Mouse (Mus musculus) ovary, adult 18-20 months (tissue): ENCODE measurements at regions not wholly inside any gene's neighbourhood (a gene's known extent, or its start where the extent isn't known, plus 50 kb on each side); places are given as distances from the start of the nearest gene placed in this dataset.

Source experiments
- DNase-seq: peaks from one replicate; pipeline ENCODE4 v3.0.0; 2022; ENCODE audit warnings: low spot score, mixed read lengths

- DNase-seq, result no peak
Observed at GRCm38 (mm10) chr9:89858005-89858404, 51.7 kb upstream of the Rasgrf1 start.

GRCm38 (mm10) chr9:89850491-89851282 is 59.0 kb upstream of the Rasgrf1 start:
- DNase-seq, result no peak

GRCm38 (mm10) chr9:89849947-89850346 is 59.8 kb upstream of the Rasgrf1 start:
- no peak for DNase-seq

GRCm38 (mm10) chr9:89848571-89848970 is 61.1 kb upstream of the Rasgrf1 start:
- DNase-seq, result no peak

DNA sequence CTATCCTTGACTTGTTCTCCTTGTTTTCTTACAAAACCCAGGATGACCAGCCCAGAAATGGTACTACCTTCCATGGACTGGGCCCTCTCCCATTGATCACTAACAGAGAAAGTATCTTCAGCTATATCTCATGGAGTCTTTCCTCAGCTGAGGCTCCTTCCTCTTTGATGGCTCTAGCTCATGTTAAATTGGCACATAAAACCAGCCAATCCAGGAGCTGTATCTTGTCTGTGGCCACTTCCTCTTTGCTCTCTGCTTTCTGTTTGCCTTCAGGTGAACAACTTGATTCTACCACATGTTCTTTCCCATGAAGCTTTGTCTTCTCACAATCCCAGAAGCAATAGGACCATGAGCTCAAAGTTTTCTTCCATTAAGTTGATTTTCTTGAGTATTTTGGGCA is 62.7 kb upstream of the Rasgrf1 start:
- DNase-seq, result no peak

GRCm38 (mm10) chr9:89842776-89843089 is 67.0 kb upstream of the Rasgrf1 start:
- DNase-seq, result no peak

GRCm38 (mm10) chr9:89841866-89842775 is 67.6 kb upstream of the Rasgrf1 start:
- DNase-seq, result peak; percentile 13

- no peak for DNase-seq
Observed at GRCm38 (mm10) chr9:89841371-89841770, 68.3 kb upstream of the Rasgrf1 start.

DNA sequence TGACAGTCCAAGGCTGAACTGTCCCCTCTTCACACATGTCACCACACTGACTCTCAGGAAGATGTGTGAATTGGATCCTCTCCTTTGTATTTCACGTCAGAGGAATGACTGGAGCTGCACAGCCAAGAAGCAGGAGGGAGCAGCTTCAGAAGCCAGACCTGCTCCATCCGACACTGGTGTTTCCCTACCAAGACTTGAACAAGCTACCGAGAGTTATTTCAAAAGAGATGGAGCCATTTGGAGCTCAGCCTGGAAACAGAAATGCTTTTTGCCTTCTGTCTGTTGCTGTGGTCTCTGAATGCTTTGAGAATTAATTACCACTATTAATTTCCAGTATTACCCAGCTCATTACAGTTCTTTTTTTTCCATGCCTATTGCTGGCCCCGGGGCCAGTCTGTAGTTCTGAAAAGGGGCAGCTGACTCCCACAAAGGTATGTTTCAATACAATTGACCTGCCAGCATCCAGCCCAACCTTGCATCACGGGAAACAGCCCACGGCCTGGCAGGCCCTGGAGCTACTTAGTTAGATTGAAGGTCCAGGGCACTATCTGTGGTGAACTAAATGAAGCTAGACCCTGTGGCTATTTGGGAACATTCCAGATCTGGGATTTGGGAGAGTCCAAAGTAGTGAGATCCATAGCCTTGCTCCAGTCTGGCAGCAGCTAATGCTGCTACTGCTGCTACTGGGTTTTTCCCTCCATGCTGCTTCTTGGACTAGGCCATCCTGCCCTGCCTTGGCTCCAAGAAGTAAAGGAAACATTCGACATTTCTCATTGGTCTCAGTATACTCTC is 73.1 kb upstream of the Rasgrf1 start:
- DNase-seq, result no peak

DNA sequence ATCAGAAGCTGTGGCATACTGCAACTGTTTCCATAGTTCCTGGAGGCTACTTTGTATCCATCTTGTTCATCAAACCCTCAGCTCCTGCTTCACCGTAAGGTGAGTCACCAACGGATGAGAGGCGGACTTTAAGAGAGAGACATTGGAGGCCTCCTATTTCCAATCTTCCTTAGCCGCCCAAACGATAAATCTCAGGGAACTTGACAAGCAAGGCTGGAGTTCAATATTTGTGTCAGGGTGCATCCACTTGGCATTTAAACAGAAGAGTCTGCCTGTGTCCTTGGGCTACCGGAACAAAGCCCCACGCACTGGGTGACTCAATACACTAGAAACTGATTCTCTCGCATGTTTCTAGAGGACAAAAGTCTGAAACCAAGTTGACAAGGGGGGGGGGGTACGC is 76.1 kb upstream of the Rasgrf1 start:
- no peak for DNase-seq

DNA sequence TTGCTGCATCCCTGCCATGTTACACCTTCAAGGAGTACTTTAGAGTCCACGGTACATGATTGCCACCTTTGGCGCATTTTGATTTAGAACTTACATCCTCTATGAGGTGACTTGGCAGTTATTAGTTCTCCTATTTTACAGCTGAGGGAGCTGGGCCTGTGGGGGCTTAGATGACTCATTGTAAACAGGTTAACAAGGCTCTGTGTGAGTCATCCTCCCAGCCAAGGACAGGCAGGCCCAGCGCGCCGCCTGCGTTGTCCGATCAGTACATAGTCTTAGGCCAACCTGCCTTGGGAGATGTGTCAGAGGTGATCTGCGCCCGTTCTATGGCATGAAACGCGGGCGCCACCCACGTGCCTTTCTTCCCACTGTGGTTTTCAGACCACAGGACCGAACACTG is 77.9 kb upstream of the Rasgrf1 start:
- DNase-seq, result no peak

- no peak for DNase-seq
Observed at GRCm38 (mm10) chr9:89828156-89828555, 81.6 kb upstream of the Rasgrf1 start.

- DNase-seq, result no peak
Observed at GRCm38 (mm10) chr9:89827564-89827963, 82.1 kb upstream of the Rasgrf1 start.

DNA sequence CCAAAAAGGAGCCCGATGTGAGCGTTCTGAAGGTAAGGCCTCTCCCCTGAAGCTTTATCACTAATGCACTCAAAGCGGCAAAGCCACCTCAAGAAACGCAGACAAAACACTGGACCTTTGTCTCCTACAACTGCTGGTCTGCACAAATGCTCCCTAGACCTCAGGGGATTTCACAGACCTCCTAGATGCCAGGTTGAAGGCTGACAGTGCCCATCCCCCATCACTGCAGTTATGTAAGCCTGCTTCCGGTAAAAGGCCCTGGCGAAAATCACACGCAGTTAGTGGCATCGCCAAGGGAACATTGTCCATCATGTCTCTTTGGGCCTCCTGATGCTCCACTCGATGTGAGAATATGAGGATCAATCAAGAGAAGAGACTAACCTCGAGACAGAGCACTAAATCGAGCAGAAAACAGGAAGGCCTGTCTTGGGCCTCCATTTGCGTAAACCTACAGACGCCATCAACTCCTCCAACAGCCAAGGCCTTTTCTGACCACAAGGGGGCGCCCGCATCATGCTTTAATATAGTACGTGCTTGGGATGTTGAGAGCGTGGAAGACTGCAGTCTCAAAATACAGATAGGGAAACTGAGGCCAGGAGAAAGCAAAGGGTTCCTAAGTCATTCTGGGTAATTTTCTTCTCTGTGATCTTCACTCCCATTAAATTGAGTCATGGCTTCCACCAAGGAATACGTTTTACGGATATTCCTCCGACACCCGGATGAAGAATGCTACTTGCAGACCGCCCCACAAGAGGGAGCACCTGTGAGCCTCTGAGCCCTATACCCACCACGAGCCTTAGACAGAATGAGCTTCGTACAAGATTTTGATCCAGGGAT is 82.8 kb upstream of the Rasgrf1 start:
- peak; percentile 62 for DNase-seq

- DNase-seq, result no peak
Observed at GRCm38 (mm10) chr9:89821853-89822243, 83.6 kb upstream of the Ankrd34c start.

DNA sequence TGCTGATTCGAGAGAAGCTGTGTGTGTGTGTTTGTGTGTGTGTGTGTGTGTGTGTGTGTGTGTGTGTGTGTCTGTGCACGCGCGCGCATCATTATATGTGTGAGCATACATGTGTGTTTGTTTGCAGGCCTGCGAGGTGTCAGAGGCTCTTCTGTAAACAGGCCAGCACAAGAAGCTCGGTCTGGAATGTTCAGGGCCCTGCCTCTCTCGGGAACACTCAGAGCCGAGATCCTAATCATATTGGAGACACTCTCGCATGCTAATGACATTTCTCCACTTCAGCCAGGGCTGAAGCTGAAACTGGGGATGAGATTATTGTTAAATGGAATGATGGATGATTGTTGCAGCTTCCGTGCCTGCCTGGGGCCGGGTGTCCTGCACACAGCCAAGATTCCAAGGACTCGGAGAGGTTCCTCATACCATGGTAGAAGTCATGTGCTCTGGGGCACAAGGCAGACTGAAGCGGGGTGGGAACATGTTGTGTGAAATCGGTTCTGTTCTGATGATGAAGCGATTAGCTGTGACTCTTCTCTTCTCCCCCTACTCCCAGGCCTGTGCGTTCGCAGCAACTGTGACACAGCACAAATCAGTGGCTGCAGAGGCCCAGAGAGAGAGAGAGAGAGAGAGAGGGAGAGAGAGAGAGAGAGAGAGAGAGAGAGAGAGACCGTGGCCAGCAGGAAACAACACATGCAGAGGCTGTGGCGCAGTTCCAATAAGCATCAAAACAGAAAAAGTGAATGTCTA is 83.0 kb upstream of the Ankrd34c start:
- no peak for DNase-seq

- no peak for DNase-seq
Observed at GRCm38 (mm10) chr9:89813616-89814318, 75.5 kb upstream of the Ankrd34c start.

- DNase-seq, result no peak
Observed at GRCm38 (mm10) chr9:89807381-89807780, 69.1 kb upstream of the Ankrd34c start.

GRCm38 (mm10) chr9:89802658-89803057 is 64.4 kb upstream of the Ankrd34c start:
- DNase-seq, result no peak

- DNase-seq, result no peak
Observed at GRCm38 (mm10) chr9:89793018-89793417, 54.7 kb upstream of the Ankrd34c start.
